Mouse (Mus musculus): ENCODE data around the gene Fpgs. TPM values are rescaled to one million over a fixed set of nuclear protein-coding genes. Genes with fewer than 3 reads are reported as not detected.

Fpgs gene
- polyA plus RNA-seq, 1 experiment from 2014 or later, result 20.2 TPM

DNA sequence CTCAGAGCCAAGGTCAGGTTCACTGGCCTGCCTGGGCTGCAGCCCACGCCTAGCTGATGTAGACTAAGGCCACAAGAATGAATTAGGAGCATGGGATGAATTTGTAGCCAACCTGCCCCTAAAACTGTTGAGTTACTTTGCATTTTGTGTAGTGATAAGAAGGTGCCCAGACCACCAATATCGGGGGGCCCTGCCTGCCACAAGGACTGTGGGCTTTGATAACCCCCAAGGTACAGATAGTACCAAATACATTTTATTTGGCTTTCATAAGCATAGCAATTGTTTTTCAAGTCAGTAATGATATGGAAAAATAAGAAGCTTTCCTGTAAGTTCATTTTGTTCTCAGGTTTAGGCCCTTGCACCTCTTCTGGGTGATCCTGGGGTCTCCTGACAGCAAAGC lies 45.1 kb downstream of the Fpgs start:
- WGBS, result 94% methylated on average over 2 of the region's 2 CpGs
- H3K4me3 ChIP-seq (ENCODE audit: low read length), result no peak overlapping the region
- no peak for ATAC-seq

DNA sequence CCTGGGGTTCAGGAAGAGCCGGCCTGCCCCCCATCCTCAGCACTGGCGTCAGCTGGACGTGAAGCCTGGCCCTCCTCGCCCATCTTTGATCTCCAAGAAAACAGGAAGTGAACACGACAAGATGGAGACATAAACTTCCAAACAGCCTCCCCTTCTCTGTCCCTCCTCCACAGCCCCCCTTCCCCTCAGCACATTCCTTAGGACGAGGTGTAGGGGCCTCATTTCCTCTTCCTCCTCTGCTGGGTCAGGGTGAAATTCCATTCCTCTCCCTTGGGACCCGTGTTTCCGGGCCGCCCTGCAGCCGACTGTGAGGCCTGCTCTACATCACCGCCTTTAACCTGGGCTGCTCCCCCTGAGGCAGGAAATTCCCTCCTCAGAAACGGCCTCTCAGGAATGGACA lies 48.1 kb downstream of the Fpgs start:
- WGBS, result 66% methylated on average over 12 of the region's 12 CpGs
- no peaks in the 10 kb centered on the region for H3K36me3 ChIP-seq (ENCODE audit: control insufficient read depth, insufficient read depth, low read length)
- H3K9me3 ChIP-seq (ENCODE audit: control insufficient read depth, low read length), result no peaks in the 10 kb centered on the region
- no peak for ATAC-seq
- no peak overlapping the region for H3K27ac ChIP-seq (ENCODE audit: low read depth, low read length)
- no peaks in the 10 kb centered on the region for H3K27me3 ChIP-seq (replicated peaks; ENCODE audit: control insufficient read depth, insufficient read depth, low read length)
- H3K4me2 ChIP-seq (ENCODE audit: low read length), result no peak overlapping the region
- H3K4me3 ChIP-seq (ENCODE audit: low read length), result no peak overlapping the region
- no peak overlapping the region for H3K9ac ChIP-seq (ENCODE audit: low read depth, low read length)
- no peaks in the 10 kb centered on the region for H3K4me1 ChIP-seq (ENCODE audit: control insufficient read depth, insufficient read depth, low read depth, low read length)

More for the DNA sequence above, 45.1 kb downstream of the Fpgs start:
- no peak overlapping the region for H3K27ac ChIP-seq (ENCODE audit: low read depth, low read length)
- H3K4me1 ChIP-seq (ENCODE audit: control insufficient read depth, insufficient read depth, low read depth, low read length), result no peaks in the 10 kb centered on the region
- no peaks in the 10 kb centered on the region for H3K27me3 ChIP-seq (replicated peaks; ENCODE audit: control insufficient read depth, insufficient read depth, low read length)
- no peaks in the 10 kb centered on the region for H3K9me3 ChIP-seq (ENCODE audit: control insufficient read depth, low read length)
- H3K4me2 ChIP-seq (ENCODE audit: low read length), result no peak overlapping the region
- no peaks in the 10 kb centered on the region for H3K36me3 ChIP-seq (ENCODE audit: control insufficient read depth, insufficient read depth, low read length)
- no peak overlapping the region for H3K9ac ChIP-seq (ENCODE audit: low read depth, low read length)

- no peaks in the 10 kb centered on the region for H3K9me3 ChIP-seq (ENCODE audit: control insufficient read depth, low read length)
- H3K4me3 ChIP-seq (ENCODE audit: low read length), result no peak overlapping the region
- no peaks in the 10 kb centered on the region for H3K4me1 ChIP-seq (ENCODE audit: control insufficient read depth, insufficient read depth, low read depth, low read length)
- H3K4me2 ChIP-seq (ENCODE audit: low read length), result no peak overlapping the region
- peak overlapping the region; percentile 5; the same call in 1 of the 2 replicates for H3K27ac ChIP-seq (ENCODE audit: low read depth, low read length)
- no peaks in the 10 kb centered on the region for H3K27me3 ChIP-seq (replicated peaks; ENCODE audit: control insufficient read depth, insufficient read depth, low read length)
- 85% methylated on average over 3 of the region's 3 CpGs for WGBS
- no peak for ATAC-seq
- no peaks in the 10 kb centered on the region for H3K36me3 ChIP-seq (ENCODE audit: control insufficient read depth, insufficient read depth, low read length)
- H3K9ac ChIP-seq (ENCODE audit: low read depth, low read length), result no peak overlapping the region
These were observed 48.6 kb downstream of the Fpgs start for GRCm38 (mm10) chr2:32655394-32655744.

GRCm38 (mm10) chr2:32654743-32655393 lies 49.1 kb downstream of the Fpgs start:
- WGBS, result 78% methylated on average over 14 of the region's 14 CpGs
- Histone ChIP-seq H3K4me3 (ENCODE audit: low read length) (no peak overlapping the region), H3K4me1 (ENCODE audit: control insufficient read depth, insufficient read depth, low read depth, low read length) (no peaks in the 10 kb centered on the region), H3K36me3 (ENCODE audit: control insufficient read depth, insufficient read depth, low read length) (no peaks in the 10 kb centered on the region), H3K27me3 (replicated peaks; ENCODE audit: control insufficient read depth, insufficient read depth, low read length) (no peaks in the 10 kb centered on the region), H3K9ac (ENCODE audit: low read depth, low read length) (no peak overlapping the region; the same call in 1 of the 2 replicates), H3K9me3 (ENCODE audit: control insufficient read depth, low read length) (no peaks in the 10 kb centered on the region), H3K27ac (ENCODE audit: low read depth, low read length) (peak overlapping the region; percentile 5), H3K4me2 (ENCODE audit: low read length) (no peak overlapping the region)
- no peak for ATAC-seq

GRCm38 (mm10) chr2:32653764-32654163 lies 50.2 kb downstream of the Fpgs start:
- no peak for ATAC-seq
- Histone ChIP-seq H3K27me3 (replicated peaks; ENCODE audit: control insufficient read depth, insufficient read depth, low read length) (no peaks in the 10 kb centered on the region), H3K4me2 (ENCODE audit: low read length) (no peak overlapping the region), H3K4me1 (ENCODE audit: control insufficient read depth, insufficient read depth, low read depth, low read length) (no peaks in the 10 kb centered on the region), H3K9me3 (ENCODE audit: control insufficient read depth, low read length) (no peaks in the 10 kb centered on the region), H3K9ac (ENCODE audit: low read depth, low read length) (no peak overlapping the region), H3K36me3 (ENCODE audit: control insufficient read depth, insufficient read depth, low read length) (no peaks in the 10 kb centered on the region), H3K27ac (ENCODE audit: low read depth, low read length) (no peak overlapping the region), H3K4me3 (ENCODE audit: low read length) (no peak overlapping the region)
- WGBS, result 49% methylated on average over 7 of the region's 7 CpGs

DNA sequence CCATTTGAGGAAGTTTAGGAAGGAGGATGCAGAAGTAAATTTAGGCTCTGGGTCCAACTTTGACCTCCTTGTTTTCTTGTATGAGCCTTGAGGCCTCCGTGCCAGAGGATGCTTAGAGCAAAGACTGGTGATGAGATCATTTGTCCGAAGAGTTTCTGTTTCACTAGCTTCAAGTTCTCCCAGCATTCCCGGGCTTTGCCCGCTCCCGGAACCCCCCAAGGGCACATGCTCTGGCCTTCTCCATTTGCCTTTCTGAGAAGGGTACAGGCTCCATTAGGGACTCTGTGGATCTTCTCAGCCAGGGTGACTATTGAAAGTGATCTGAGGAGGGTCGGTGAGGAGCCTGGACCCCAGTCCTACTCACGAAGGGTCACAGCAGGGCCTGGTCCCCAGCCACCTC lies 56.6 kb downstream of the Fpgs start:
- ATAC-seq, result no peak
- Histone ChIP-seq H3K27me3 (replicated peaks; ENCODE audit: control insufficient read depth, insufficient read depth, low read length) (no peaks in the 10 kb centered on the region), H3K4me3 (ENCODE audit: low read length) (peak overlapping the region; percentile 26), H3K27ac (ENCODE audit: low read depth, low read length) (no peak overlapping the region; the same call in 1 of the 2 replicates), H3K9ac (ENCODE audit: low read depth, low read length) (no peak overlapping the region), H3K4me2 (ENCODE audit: low read length) (peak overlapping the region; percentile 13), H3K4me1 (ENCODE audit: control insufficient read depth, insufficient read depth, low read depth, low read length) (no peaks in the 10 kb centered on the region), H3K36me3 (ENCODE audit: control insufficient read depth, insufficient read depth, low read length) (no peaks in the 10 kb centered on the region), H3K9me3 (ENCODE audit: control insufficient read depth, low read length) (no peaks in the 10 kb centered on the region)
- 83% methylated on average over 7 of the region's 7 CpGs for WGBS

GRCm38 (mm10) chr2:32646379-32647056 lies 57.4 kb downstream of the Fpgs start, which contains the start of gene Eng:
Gene Eng, plus strand, starts transcription at chr2:32646595.
- Histone ChIP-seq H3K36me3 (ENCODE audit: control insufficient read depth, insufficient read depth, low read length) (no peaks in the 10 kb centered on the region), H3K27me3 (replicated peaks; ENCODE audit: control insufficient read depth, insufficient read depth, low read length) (no peaks in the 10 kb centered on the region), H3K9me3 (ENCODE audit: control insufficient read depth, low read length) (no peaks in the 10 kb centered on the region), H3K4me1 (ENCODE audit: control insufficient read depth, insufficient read depth, low read depth, low read length) (no peaks in the 10 kb centered on the region), H3K4me2 (ENCODE audit: low read length) (peak within 1 kb of the TSS; percentile 18), H3K9ac (ENCODE audit: low read depth, low read length) (peak within 1 kb of the TSS; percentile 43), H3K27ac (ENCODE audit: low read depth, low read length) (peak within 1 kb of the TSS; percentile 57; the same call in 1 of the 2 replicates), H3K4me3 (ENCODE audit: low read length) (peak within 1 kb of the TSS; percentile 26)
- 60% methylated on average over 31 of the region's 31 CpGs for WGBS
- no peak for ATAC-seq

DNA sequence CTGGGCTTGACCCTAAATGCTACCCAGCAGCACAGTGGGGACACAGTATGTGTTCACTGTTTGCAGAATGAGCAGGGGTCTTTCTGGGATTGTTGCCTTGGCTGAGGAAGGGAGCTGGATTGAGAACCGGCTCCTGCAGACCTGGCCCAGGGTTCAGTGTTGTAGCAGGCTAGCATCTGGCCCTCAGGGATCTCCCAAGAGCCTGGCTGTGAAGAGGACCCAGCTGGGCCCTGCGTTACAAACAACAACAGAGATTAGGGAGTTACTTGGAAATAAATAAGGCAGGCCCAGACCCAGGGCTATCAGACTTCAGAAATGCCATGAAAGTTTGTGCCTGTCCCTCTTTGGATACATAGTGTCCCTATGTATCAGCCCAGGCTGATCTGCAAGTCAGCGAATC lies 58.3 kb downstream of the Fpgs start:
- no peaks in the 10 kb centered on the region for H3K36me3 ChIP-seq (ENCODE audit: control insufficient read depth, insufficient read depth, low read length)
- H3K4me1 ChIP-seq (ENCODE audit: control insufficient read depth, insufficient read depth, low read depth, low read length), result no peaks in the 10 kb centered on the region
- no peak overlapping the region for H3K9ac ChIP-seq (ENCODE audit: low read depth, low read length)
- no peaks in the 10 kb centered on the region for H3K9me3 ChIP-seq (ENCODE audit: control insufficient read depth, low read length)
- no peaks in the 10 kb centered on the region for H3K27me3 ChIP-seq (replicated peaks; ENCODE audit: control insufficient read depth, insufficient read depth, low read length)
- no peak for ATAC-seq
- no peak overlapping the region for H3K27ac ChIP-seq (ENCODE audit: low read depth, low read length)
- WGBS, result 66% methylated on average over 3 of the region's 3 CpGs
- no peak overlapping the region for H3K4me3 ChIP-seq (ENCODE audit: low read length)
- H3K4me2 ChIP-seq (ENCODE audit: low read length), result no peak overlapping the region

GRCm38 (mm10) chr2:32644799-32645475 lies 59.0 kb downstream of the Fpgs start:
- H3K4me3 ChIP-seq (ENCODE audit: low read length), result no peak overlapping the region
- no peaks in the 10 kb centered on the region for H3K27me3 ChIP-seq (replicated peaks; ENCODE audit: control insufficient read depth, insufficient read depth, low read length)
- 85% methylated on average over 8 of the region's 8 CpGs for WGBS
- no peak for ATAC-seq
- H3K9me3 ChIP-seq (ENCODE audit: control insufficient read depth, low read length), result no peaks in the 10 kb centered on the region
- H3K27ac ChIP-seq (ENCODE audit: low read depth, low read length), result no peak overlapping the region
- no peak overlapping the region for H3K4me2 ChIP-seq (ENCODE audit: low read length)
- H3K36me3 ChIP-seq (ENCODE audit: control insufficient read depth, insufficient read depth, low read length), result no peaks in the 10 kb centered on the region
- no peak overlapping the region for H3K9ac ChIP-seq (ENCODE audit: low read depth, low read length)
- no peaks in the 10 kb centered on the region for H3K4me1 ChIP-seq (ENCODE audit: control insufficient read depth, insufficient read depth, low read depth, low read length)

Measured in hindbrain, embryonic 16.5 days (tissue).